Mouse (Mus musculus) brain, embryonic 18.5 days (tissue): ENCODE results near the gene 0610012G03Rik.
"Not testable (repeated sequence)": the region's sequence is repeated elsewhere in the genome, so short reads cannot be mapped to it uniquely, and the experiment has no call there.

Source experiments
- DNase-seq: peaks from one replicate; pipeline ENCODE4 v3.0.0-alpha.2; 2012; ENCODE audit warnings: low read depth, low spot score

0610012G03Rik gene

DNA sequence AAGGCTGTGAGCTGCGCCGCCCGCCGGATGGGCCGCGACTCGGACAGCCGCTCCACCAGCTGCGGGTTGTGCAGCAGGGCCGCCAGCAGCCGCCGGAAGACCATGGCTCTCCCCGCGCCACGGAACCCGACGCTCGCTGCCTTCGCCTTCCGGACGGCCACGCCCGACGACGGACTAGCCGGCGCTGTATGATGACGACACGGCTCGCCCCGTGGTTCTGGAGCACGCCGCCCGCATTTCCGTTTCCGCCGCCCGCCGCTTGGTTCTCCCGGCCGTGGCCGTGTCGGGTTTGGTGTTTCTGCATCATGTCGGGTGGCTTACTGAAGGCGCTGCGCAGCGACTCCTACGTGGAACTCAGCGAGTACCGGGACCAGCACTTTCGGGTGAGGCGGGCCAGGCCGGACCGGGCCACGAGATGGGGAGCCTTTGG lies at the start of gene 0610012G03Rik, which contains the start of gene Ncbp2:
TSS of gene 0610012G03Rik (minus strand) at position 150 of the 430 bp plus-strand sequence.
TSS of gene Ncbp2 (plus strand) at position 169 of the 430 bp plus-strand sequence.
- DNase-seq, result peak; percentile 87

DNA sequence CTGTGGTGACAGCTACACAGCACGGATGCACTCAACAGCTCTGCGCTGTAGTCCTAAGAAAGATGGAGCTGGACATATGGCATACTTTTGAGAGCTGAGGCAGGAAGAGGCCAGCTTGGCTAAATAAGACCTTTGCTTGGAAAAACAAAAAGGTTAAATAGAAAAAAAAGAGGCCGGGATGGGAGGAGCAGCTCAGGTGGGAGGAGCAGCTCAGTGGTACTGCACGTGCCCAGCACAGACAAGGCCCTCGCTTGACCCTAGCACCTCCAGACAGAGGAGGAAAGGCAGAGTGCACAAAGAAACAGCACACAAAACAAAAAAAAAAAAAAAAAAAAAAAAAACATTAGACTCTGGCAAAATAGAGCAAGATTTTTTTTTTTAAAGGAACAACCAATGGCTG lies 48.1 kb upstream of the 0610012G03Rik start:
- no peak for DNase-seq

DNA sequence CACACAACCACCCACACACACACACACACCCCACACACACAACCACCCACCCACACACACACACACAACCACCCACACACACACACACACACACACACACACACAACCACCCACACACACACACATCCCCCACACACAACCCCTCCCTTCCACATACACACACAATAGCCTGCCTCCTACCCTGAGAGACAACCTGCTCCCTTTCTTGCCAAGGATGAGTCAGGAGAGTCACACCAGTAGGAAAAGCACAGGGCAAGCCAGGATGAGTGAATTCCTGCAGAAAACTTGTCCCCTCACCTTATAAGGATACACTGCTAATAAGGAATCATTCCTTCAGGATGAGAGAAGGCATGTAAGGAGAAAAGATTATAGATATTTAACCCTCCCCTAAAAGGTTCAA lies 45.7 kb upstream of the 0610012G03Rik start:
- no peak for DNase-seq

DNA sequence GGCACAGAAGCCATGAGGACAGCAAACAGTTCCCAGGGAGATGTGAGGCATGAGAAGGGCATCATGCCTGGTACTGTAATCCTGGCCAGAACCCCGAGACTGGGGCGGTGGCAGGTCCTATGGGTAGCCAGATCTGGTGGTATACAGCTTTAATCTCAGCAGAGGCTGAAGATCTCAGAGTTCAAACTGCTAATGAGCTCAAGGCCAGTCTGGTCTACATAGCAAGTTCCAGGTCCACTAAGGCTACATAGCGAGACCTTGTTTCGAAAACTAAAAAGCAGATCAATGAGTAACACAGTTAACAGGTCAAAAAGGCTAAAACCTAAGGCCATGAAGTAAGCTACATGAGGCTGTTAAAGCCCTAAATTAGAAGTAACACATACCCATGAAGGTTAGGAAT lies 44.9 kb upstream of the 0610012G03Rik start:
- no peak for DNase-seq

DNA sequence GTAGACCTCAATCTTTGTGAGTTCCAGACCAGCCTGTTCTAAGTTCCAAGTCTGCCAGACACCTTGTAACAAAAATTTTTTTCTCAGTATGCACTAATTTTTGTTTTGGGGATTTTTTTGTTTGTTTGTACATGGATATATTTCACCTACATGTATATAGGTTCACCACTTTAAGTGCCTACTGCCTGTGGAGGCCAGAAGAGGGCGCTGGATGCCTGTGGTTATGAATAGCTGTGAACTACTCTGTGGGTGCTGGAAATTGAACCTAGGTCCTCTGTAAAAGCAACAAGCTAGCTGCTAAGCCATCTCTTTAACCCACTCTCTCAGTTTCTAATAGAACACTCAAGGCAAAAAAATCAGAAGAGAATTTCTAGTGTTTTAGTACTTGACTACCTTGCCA lies 43.7 kb upstream of the 0610012G03Rik start:
- no peak for DNase-seq

DNA sequence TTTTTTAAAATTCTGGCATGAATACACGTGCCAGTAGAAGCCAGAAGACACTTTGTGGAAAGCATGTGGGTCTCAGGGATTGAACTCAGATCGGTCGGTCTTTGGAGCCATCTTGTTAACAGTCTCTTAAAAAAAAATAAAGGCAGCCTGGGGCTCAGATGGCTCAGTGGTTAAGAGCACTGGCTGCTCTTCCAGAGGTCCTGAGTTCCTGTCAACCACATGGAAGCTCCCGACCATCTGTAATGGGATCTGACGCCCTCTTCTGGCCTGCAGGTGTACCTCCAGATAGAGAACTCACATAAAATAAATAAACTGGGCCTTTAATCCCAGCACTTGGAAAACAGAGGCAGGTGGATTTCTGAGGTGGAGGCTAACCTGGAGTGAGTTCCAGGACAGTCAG lies 32.7 kb upstream of the 0610012G03Rik start:
- no peak for DNase-seq

DNA sequence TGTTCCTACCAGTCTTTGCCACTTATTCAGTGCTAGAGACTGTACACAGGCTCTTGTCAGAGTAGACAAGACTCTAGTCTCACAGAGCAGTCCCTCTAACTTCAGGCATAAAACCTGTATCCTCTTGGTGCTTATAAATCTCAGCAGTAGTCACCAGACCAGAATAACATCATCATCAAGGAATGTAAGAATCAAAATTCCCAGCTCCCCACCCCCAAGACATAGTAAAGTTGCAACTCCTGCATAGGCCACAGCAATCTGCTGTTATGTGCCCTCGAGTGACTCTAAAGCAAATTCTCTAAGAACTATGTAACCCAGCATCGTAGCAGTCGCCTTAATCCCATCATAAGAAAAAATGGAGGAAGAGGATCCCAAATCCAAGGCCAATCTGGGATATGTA lies 31.2 kb upstream of the 0610012G03Rik start:
- DNase-seq, result no peak

DNA sequence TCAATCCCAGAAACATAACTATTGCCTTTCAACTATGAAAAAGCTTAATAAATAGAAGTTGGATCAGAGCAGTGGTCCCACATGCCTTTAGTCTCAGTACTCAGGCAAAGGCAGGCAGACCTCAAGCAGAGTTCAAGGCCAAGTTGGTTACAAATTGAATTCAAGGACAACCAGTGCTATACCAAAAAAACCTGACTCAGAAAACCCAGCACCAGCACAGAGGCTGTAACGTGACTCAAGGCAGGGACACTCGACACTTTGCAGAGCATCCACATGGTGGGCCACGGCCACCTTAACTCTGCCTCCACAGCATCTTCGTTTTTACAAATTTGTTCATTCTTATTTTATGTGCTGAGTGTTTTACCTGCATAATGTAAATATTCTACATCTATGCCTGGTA lies 27.0 kb upstream of the 0610012G03Rik start:
- DNase-seq, result no peak

DNA sequence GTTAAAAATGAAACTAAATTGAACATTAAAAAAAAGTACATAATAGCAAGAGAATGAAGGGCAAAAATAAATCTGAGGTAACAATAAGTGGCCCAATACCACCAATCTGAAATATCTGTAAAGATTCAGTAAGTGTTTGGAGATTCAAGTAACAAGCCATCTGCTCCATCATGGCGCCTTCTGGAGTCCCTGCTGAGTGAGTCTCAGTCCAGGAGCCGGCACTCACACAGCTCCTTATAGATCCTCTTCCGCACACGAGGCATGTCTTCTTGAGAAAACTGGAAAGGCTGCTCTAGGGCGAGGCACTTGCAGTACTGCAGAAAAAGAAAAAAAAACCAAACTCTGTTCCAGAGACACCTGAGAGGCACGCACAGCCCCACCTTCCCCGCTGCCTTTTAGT lies 14.9 kb upstream of the 0610012G03Rik start:
- peak; percentile 42 for DNase-seq

DNA sequence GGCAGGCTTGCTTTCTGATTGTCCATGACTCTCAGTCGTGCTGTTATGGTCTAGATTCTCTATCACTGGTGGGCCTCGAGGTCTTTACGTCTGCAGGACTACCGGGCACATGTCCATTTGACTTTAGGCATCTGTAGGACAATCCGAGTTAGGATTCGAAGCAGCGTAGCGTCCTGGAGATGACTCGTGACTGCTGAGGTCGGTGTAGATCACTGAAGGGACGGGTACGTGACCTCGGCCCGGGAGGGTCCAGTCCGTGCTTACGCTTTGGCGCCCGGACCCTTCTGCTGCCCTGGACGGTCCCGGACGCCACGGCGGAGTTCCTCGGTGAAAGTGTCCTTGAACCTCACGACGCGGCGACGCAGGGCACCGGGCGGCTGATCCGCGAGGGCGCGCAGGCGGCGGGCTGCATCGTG lies 385 bp downstream of the 0610012G03Rik start:
- DNase-seq, result no peak

DNA sequence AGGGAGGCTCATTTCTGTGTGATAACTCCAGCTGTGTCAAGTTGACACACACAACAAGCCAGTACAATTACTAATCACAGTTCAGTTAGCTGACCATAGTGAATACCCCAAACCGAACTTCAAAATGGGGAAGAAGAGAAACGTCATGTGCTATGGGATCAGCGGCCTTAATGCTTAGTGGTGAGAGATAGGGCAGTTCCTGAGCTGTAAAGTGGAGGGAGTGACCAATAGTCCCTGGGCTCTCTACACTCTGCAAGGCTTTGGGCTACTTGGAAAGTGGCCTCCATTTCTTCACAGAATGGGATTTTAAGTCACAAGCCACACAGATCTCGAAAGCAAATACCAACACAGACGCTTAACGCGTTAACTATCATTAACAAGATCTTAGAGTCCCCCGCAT lies 961 bp downstream of the 0610012G03Rik start:
- DNase-seq, result no peak

DNA sequence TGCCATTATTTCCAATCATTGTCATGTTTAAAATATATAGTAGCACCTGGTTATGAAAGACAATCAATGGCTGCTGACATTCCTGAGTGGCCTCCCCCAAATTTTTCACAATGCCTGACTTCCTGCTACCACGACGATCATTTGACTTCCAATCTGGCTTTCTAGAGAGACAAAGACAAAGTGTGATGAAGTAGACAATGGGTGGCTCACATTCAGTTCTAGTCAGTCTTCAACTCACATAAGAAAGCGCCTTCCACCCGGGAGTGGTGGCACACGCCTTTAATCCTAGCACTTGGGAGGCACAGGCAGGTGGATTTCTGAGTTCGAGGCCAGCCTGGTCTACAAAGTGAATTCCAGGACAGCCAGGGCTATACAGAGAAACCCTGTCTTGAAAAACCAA lies 2.3 kb downstream of the 0610012G03Rik start:
- not testable (repeated sequence) for DNase-seq

DNA sequence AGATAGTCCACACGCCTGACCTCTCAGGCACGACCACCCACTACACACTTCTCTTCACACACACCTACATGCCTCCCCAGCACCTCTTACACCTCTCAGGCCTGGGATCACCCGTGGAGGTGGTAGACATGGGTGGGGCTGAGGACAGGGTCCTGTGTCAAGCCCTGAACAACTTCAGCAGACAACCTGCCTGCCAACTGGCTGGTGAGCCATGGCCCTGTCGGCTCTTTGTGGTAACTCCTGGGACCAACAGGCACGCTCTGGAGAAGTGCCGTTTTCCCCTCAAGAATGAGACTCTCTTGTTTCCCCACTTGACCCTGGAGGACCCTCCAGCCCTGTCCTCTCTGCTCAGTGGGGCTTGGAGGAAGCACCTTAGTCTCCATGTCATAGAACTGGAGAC lies 2.9 kb downstream of the 0610012G03Rik start:
- no peak for DNase-seq

DNA sequence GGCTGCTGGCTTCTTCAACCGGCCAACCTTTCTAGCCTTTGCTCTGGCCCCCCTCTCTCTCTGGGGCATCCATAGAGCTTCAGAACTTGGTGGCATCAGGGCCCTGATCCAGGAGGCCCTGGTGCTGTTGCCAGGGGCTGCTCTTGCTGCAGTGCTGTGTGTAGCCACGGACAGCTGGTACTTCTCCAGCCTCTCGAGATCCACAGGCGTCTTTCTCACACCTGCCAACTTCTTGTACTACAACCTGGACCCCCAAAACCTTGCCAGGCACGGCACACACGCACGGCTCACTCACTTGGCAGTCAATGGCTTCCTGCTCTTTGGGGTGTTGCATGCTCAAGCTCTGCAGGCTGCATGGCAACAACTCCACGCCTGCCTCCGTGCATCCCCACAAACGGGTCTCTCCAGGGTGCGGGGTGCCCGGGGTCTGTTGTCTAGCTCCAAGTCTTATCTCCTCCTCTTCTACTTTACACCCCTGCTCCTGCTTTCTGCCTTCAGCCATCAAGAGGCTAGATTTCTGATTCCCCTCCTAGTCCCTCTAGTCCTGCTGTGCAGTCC lies 3.5 kb downstream of the 0610012G03Rik start:
- no peak for DNase-seq

DNA sequence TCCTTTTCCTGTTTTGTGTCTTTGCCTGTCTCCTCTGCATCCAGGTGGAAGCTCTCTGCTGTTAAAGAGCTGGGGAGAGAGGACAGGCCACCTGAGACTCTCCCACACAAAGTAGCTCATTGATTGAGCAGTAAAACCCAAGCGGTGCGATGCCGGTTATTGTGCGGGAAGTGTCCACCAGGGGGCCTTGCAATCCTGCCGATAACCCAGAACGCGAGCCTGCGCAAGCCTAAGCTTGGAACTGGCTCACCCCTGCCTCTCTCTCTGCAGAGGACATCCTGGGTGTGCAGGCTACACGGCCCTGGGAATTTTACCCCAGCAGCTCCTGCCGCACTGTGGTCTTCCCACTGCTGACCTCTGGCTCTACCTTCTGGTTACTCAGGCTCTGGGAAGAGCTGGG lies 4.3 kb downstream of the 0610012G03Rik start:
- no peak for DNase-seq

DNA sequence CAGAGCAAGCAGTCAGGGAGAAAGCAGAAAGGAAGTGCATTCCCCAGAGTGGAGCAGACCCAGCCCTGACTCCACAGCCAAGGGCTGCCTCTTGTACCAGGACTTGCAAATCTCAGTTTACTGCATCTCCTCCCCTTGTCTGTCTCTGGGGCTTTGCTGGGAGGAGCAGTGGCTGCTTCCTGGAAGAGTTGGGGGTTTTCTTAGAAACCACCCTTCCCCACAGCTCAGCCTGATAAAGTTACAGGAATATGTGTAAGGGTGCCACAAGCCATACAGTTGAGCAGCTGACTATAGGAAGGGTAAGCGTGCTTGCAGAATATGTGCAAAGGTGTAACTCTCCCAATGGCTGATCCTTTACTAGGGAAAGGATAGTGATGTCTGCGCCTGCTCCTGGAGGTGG lies 7.7 kb downstream of the 0610012G03Rik start:
- DNase-seq, result no peak

DNA sequence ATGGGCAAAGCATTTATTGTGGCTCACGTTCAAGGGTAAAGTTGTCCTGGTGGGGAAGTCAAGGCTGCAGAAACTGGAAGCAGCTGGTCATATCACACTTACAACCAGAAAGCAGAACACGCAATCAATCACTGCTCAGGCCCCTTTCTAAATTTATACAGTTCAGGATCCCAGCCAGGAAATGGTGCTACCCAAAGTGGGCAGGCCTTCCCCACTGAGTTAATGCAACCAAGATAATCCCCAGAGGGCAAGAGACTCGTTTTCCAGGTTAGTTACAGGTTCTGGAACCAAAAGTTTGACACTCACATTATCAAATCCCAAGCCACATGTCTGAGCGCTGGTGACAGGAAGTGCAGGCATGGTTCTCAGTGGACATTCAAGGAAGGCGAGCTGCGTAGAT lies 9.4 kb downstream of the 0610012G03Rik start:
- DNase-seq, result no peak

DNA sequence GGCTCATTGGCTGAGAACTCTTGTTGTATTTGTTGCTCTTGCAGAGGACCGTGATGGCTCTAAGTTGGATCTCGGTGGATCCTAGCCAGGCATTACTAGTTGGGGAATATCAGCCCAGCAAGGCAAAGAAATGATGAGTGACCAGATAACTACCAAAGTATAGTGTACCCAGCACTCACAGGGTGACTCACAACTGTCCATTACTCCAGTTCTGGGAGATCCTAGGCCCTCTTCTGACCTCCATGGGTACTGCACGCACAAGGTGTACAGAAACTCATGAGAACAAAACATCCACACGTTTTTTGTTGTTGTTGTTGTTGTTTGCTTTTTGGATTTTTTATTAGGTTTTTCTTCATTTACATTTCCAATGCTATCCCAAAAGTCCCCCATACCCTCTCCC lies 11.7 kb downstream of the 0610012G03Rik start:
- DNase-seq, result no peak

DNA sequence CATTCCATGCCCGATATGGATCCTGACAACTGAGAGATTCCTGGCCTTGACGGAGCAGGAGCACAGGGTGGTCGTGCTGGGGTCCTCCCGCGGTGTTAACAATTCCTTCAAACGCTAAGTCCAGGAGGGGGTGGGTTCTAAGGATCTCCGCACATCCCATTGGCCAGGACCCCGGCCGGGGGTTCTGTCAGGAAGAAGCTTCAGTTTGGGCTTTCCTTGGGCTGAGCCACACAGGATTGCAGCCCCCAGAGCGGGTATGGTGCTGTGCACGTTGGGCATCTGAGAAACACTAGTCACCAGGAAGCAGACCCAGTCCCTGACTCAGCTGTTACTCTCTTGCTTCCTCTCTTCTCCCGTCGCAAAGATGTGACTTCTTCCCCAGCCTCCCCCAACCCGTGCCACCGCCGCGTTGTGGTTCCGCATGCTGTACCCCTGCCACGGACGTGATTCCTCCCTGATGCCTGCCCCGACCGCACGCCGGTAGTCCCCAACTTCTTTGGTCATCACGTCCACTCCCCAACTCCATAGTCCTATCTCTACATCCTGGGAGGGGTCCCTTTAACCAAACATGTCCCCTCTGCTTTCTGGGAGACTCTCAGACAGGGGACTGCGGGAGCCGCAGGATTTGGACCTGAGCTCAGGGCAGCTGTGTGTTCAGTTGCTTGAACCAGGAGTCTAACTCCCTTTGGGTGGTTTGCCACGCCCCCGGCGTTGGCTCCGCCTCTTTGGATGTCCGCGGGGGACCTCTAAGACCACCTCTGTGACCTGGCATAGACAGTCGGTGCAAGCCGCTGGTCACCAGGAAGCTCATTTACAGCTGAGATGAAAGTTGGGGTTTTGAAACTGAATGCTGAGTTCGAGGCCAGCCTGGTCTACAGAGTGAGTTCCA lies 13.0 kb downstream of the 0610012G03Rik start:
- DNase-seq, result no peak

DNA sequence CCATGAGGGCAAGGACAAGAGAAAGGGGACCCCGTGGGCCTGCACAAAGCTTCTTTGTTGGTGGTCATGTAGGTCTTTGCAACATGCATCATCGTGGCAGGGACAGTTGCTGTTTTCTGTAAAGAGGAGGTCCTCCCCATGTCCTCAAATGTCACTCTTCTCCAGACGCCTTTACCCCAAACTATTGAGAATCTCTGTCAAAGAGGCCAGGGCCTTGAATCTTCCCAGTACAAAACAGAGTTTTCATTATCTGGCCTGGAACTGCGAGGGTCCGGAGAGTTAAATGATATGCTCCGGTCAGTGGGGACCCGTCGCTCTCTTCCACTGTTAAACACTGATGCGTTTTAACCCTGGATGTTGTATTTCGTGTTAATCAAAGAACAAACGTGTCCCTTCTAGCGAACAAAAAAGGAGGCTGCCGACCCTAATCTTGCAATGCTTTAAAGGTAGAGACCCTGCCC lies 13.7 kb downstream of the 0610012G03Rik start:
- no peak for DNase-seq

DNA sequence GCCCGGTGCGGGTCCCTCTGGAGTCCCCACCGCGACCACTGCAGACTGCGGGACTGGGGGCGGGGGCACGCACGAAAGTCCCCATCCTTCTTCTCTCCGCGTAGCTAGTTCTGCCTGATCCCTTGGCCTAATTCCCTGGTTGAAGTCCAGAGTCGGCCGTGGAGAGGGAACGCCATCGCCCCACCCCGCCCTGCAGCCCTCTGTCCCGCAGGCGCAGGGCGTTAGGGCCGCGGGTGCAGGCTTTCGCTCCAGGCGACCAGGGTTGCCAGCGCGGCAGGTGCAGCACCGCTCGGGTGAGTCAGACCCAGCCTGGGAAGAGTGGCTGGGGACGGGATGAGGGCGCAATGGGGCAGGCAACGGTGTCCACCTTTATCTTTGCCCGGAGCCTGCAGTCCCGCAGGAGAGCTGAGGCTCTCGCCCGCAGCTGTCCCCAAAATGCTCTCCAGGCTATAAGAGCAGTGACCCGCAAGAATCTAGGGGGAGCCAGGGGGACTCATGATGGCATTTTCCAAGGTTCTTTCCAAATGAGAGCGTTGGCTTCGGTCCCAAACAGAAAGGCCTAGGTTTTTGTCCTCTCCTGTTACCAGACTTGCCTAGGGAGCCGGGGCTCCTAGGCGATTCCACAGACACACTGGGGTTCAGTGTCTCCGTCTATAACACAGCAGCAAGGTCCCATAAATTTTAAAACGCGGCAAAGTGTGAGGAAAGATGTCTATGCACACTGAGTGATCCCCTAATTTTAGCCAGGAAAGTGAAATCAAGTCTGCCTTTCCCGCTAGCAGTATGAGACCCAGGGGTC lies 14.3 kb downstream of the 0610012G03Rik start, which contains the start of gene Pigz:
TSS of gene Pigz (plus strand) at position 101 of the 799 bp plus-strand sequence.
- DNase-seq, result no peak
